Mouse (Mus musculus): Measurements from ENCODE around the gene Mup6.
A peak's percentile ranks its signal among the peaks of the same experiment; 100 is the strongest.
"Not testable (repeated sequence)": the region's sequence is repeated elsewhere in the genome, so short reads cannot be mapped to it uniquely, and the experiment has no call there.

The Mup6 gene

DNA sequence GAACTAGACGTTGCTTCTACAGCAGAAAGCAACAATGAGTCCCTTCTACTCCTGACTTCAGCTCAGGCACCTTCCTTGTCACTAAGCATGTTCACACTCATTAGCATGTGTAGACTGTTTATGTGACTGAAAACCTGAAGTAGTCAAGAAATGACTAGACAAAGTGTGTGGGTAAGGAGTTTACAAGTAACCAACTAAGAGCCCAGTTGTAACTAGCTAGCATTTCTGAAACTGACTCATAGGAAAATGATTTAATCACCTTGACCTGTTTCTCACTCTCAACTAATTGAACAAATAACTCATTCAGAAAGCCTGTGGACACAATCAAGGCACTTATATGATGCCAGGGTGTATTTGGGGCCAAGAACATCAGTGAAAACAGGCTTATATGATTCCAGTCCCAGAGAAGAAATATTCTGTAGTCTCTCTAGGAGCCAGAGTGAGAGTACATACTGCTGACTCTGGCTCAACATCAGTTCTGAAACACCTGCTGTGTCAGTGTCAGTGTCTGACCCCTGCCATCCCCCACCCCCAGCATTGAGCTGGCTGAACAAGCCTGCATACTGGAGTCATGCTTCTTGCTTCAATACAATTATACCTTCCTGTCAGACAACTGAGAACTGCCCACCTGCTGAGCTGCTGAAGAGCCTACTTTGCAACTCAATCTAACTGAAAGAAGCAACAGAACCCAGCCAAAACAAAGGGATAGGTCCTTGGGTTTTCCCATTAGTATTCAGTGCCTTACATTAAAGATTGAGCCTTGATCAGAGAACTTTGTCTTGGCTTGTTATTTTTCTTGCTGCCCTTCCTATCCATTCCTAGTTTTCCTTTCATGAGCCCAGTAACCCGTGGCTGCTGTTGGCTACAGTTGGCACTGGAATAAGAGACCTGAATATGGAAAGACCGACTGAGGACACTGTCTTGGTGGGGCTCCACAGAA is at the start of gene Mup6:
TSS of gene Mup6 (plus strand) at position 890 of the 940 bp plus-strand sequence.
- peak; percentile 94 for DNase-seq (ENCODE audit: low read depth, low spot score)

DNA sequence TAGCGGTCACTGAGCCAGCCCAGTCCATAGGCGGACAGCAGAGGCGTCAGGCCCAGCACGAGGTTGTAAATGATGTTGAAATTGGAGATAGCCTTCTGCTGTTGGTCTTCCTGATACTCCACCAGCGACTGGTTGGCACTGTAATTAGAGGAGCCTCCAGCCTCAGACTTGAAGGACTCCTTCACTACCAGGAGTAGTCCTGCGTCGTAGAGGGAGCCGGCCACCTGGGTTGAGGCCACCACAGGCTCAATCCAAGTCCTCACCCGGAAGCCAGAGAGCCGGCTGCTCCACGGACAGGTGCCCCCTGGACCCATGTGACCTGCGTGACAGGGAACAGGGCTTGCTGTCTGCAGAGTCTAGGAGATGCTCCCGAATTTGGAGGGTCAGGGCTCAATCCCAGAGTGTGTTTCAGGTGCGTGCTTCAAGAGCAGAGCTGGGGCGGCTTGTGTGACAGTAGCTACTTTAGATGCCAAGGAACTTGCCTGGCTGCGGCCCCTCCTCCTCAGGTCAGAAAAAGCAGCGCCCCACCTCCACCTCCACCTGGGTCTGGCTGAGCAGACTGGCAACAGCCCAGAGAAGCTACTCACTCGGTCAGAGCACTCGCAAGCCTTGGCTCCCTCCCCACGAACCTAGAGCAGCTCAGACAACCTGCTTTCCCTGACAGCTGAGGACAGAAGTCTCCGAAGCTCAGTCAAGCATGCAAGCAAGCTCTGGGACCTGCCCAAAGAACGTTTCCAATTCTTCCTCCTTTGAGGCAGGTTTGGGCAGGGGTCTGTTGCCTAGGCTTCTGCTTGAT is 49.3 kb upstream of the Mup6 start, which contains the start of gene Slc46a2:
TSS of gene Slc46a2 (minus strand) at position 449 of the 796 bp plus-strand sequence.
- DNase-seq (ENCODE audit: low read depth, low spot score) = no peak

DNA sequence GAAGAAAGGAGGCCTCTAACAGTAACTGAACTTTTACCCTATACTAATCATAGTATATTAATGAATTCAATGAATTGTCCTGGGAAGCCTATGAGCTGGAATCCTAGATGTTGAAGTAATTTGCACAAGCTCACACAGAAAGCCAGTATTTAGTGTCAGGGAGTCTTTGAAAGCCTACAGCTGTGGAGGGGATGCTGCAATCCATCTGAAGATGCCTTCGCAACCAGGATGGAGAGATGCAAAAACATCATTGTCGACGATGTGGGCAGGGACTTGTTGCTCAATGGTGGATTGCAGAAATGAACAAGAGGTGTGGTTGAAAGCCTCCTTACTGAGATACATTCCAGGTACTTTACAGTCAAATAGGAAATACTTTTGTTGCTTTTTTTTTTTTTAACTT is 46.1 kb upstream of the Mup6 start:
- DNase-seq (ENCODE audit: low read depth, low spot score) = no peak

DNA sequence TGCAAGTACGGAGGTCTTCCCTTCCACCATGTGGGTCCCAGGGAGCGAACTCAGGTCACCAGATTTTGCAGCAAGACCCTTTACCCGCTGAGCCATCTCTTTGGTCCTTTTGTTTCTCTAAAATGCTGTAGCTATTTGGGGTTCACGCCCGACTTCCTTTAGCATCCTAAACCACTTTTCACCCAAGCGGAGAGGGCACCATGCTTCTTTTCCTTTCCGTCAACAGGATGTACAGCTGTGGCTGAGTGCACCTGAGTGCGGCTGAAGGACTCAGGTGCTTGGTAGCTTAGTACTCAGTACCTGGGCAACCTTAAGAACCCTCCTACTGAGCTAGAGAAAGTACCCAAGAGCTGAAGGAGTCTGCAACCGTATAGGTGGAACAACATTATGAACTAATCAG is 39.0 kb upstream of the Mup6 start:
- DNase-seq (ENCODE audit: low read depth, low spot score) = no peak

DNA sequence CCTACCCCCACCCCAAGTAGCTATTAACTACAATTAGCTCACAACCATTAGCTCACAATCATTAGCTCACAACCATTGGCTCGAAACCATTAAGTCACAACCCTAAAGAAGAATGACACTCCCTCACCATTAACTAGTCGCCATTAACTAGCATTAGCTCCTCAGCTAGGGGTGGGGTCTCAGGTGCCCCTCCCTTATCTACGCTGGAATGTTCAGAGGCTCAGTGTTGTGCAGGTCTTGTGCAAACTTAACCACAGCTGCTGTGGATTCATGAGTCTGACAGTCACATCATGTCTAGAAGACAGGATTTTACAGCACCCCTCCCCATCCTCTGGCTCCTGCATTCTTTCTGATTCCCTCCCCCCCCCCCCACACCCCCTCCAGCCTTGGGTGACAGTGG is 36.4 kb upstream of the Mup6 start:
- no peak for DNase-seq (ENCODE audit: low read depth, low spot score)

DNA sequence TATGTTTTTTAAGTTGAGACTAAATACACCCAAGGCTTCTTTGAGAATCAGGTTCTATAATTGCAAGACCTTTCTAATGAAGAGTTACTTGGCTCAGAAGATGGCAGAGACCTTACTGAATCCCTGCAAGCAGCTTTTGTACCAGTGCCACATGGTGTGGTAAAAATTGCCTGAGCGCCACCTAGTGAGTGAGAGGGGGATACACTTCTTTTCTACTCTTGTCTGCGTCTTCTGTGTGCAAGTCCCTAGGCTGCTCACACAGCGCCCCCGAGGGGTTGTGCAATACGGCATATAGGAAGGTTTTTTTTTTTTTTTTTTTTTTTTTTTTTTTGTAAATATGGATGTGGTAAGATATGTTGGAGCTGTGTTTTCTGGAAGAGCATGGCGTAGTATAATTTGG is 35.7 kb upstream of the Mup6 start:
- peak; percentile 92 for DNase-seq (ENCODE audit: low read depth, low spot score)

DNA sequence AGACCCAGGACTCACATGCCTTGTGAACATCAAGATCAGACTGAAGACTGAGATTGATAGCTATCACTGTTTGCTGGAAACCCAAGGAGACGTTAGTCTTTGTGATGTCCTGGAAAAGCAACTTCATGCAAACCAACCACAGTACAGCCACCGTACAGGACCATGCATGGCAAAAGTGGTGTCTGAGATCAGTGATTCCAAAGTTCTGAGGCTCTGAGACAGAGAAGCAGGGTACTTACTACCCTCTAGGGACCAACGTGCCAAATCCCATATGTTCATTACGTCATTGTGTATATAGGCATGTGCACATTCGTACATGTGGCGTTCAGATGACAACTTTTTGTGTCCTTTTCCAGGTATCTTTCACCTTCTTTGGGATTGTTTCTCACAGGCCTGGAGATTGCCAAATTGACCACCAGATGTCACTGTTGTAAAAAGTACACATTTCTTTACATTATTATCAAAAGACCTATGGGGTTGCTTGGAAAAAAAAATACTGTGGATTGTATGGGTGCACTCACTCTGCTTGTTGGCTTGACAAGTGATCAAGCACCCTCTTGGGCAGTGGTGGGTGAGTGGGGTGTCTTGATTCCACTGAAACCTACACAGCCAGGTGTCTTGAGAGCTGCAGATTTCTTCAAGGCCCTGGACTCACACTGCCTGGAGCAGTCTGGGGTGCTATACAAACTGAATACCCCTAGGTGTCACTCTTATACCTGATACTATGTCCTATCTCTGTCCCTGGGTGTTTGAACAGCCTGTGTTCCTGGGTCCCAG is 31.4 kb upstream of the Mup6 start:
- peak; percentile 83 for DNase-seq (ENCODE audit: low read depth, low spot score)

DNA sequence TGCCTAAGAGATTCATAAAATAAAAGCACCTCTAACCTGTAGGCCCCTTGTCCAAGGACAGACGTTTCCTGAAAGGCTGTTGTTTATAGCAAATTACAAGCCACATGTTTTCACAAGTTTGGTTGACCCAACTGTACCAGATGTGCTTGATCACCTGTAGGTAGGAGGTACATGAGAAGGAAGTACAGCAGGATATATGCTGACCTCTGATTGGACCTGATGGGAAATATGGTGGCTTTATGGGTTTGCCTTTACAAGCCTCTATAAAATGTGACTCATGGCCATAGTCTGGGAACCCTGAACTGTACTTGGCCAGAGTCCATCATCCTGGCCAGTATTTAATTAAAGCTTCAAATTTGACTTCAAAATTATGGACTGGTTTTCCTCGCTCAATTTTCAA is 26.6 kb upstream of the Mup6 start:
- DNase-seq (ENCODE audit: low read depth, low spot score) = no peak

DNA sequence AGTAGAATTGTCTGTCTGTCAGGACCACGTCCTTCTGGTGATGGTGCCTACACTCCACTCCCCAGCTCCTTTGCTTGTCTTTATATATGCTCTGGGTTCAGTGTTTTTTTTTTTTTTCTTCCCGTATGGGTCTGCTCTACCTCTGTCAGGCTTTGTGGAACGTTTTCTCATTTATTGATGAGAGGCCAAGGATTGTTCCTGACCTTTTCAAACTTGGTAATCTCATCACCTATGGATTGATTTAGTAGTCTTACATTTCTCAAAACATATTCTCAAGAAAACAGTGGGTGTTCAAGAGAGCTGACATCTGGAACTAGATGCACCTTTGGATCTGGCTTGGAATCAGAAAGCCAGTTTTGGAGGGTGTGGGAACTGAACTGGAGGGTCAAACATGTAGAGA is 3.5 kb upstream of the Mup6 start, which contains the start of gene Mup4:
TSS of gene Mup4 (minus strand) at position 101 of the 400 bp plus-strand sequence.
- no peak for DNase-seq (ENCODE audit: low read depth, low spot score)

DNA sequence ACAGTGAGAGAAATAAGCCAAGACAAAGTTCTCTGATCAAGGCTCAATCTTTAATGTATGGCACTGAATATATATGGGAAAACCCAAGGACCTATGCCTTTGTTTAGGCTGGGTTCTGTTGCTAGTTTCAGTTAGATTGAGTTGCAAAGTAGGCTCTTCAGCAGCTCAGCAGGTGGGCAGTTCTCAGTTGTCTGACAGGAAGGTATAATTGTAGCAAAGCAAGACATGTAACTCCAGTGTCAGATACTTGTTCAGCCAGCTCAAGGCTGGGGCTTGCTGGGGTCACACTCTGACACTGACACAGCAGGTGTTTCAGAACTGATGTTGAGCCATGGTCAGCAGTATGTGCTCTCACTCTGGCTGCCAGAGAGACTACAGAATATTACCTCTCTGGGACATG is 33.8 kb downstream of the Mup6 start:
- DNase-seq (ENCODE audit: low read depth, low spot score) = peak; percentile 64

DNA sequence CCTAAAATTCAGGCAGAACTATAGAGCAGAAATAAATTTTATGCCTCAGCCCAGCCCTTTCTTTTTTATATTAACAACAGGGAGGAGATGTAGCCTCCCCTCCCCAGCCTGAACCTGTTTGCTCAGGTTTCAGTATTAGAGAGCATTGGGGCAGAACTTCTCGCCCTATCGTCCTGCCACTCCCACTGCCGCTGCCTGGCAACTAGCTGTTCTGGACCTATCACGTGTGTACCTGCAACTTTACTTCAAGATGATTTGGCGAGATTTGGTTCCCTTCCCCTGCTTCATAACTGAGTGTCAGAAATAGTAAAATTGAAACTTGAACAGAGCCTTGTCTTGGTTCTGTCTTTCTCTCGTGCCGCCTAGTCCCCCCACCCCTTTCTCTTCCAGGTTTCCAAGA is 56.0 kb downstream of the Mup6 start:
- not testable (repeated sequence) for DNase-seq (ENCODE audit: low read depth, low spot score)

DNA sequence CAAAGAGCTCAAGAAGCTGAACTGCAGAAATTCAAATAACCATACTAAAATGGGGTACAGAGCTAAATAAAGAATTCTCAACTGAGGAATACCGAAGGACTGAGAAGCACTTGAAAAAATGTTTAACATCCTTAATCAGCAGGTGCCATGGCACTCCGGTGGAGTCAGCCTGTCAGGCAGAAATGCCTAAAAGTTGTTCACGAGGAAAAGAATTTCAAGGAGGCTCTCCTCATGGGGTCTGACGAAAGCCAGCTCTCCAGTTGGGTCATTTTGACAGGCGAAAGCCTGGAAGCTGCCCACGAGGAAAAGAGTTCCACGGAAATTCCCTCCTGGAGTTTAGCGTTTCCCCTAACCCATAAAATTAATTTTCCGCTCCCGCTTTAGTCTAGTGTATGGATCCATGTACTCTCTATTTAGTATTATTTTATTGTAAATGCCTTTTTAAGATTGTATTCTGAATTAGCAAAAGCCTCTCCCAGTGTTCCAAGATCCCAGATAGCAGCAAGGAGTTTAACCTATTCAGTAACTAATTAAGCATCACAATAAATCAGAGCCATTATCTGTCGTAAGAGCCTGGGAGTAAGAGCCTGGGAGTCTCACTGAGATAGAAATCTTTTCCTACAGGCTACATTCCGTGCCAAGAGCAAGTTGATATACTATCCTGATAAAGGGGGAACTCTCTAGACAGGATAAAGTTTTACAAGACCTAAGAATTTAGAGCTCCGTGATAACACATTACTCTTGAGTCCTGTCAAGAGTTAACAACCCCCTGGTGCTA is 65.4 kb downstream of the Mup6 start:
- DNase-seq (ENCODE audit: low read depth, low spot score) = not testable (repeated sequence)

All from ES-CJ7 (cell line).